Mouse (Mus musculus): Measurements from ENCODE around the gene Cnnm4. TPM values are rescaled to one million over a fixed set of nuclear protein-coding genes. Genes with fewer than 3 reads are reported as not detected.
"Not testable (repeated sequence)": the region's sequence is repeated elsewhere in the genome, so short reads cannot be mapped to it uniquely, and the experiment has no call there.

Cnnm4 gene
- total RNA-seq, 2 experiments from 2014 or later, result 4.1 to 4.3 TPM

DNA sequence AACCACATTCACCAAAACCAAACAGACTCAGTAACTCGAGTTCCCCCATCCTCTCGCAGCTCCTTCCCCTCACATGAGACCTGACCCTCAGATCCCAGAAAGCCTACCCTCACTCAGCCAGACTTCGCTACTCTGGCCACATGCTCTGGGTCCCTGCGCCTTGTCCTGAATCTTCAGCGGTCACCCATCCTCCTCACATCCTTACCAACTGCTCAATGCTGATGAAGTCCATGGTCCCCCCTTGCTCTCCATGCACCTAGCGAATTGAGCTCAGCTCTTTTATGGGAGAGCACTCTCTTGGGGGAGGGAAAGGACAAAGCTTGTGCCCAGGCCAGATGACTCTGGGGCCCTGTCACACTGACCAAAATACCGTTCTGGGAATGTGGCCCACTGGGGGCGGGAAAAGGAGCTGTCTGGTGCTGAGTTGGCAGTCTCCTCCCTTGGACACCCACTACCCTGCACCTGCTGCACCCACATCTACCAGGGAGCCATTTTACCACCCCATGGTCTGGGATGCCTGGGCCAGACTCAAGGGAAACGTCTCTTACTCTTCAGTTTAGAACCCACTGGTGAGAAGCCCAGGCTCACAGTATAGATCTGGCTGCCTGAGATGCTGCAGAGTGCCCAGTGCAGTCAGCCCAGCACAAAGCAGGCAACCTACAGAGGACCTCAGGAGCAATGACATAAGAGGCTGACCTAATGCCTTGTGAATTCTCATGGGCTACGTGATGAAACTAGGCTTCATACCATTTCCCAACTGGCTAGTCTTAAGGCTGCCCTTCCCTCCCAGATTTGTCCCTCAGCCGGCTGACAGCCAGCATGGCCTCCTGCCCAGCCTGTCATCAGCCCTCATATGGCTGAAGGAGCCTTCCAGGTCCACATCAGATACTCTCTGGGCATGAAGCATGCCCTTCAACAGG lies 64.3 kb downstream of the Cnnm4 start:
- intact Hi-C loops (cut with DNase I), result no loop called here
- DNase-seq (ENCODE audit: low spot score), result peak; percentile 31

DNA sequence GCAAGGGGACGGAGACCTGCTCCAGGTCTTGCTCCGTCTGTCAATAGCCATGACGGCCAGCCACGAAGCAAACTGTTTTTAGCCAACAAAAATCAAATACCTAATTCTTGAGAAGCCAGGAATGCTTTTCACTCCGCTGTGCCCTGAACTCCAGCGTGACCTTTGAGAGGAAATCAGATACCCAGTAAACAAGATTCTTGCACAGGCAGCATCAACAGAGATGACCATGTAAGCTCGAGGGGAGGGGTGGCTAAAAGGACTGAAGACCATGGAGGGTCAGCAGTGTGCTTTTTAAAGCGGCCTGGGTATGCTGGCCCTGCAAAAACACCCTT lies 64.9 kb downstream of the Cnnm4 start:
- no peak for DNase-seq (ENCODE audit: low spot score)
- intact Hi-C loops (cut with DNase I), result no loop called here

DNA sequence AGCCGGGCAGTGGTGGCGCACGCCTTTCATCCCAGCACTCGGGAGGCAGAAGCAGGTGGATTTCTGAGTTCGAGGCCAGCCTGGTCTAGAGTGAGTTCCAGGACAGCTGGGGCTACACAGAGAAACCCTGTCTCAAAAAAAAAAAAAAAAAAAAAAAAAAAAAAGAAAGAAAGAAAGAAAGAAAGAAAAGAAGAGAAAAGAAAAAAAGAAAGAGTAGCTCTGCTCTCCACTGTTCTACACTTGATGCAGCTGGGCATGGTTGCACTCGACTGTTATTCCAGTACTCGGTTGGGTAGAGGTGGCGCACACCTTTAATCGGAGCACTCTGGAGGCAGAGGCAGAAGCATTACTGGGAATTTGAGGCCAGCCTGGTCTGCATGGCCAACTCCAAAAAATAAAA lies 65.4 kb downstream of the Cnnm4 start, which contains the start of gene Ankrd23:
Gene Ankrd23 (minus strand): TSS at position 101 of the 400 bp plus-strand sequence.
- DNase-seq (ENCODE audit: low spot score); intact Hi-C loops (cut with DNase I): not testable (repeated sequence)

DNA sequence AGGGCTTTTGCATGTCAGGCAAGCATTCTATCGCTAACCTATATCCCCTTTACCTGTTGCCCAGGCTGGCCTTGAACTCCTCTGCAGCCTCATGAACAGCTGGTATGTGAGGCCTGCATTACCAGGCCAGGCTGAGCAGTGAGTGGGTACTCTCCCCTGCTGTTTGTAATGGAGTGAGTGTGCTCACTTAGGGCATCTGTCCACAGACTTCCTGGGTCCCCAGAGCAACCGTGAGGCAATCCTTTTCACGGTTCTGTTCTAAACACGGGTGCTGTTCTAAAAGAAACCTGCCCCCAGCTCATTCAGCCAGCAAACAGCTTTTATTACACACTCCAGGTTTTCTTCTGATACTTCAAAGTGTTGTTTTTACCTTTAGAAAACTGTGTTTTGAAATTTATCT lies 67.3 kb downstream of the Cnnm4 start:
- intact Hi-C loops (cut with DNase I), result no loop called here
- no peak for DNase-seq (ENCODE audit: low spot score)

DNA sequence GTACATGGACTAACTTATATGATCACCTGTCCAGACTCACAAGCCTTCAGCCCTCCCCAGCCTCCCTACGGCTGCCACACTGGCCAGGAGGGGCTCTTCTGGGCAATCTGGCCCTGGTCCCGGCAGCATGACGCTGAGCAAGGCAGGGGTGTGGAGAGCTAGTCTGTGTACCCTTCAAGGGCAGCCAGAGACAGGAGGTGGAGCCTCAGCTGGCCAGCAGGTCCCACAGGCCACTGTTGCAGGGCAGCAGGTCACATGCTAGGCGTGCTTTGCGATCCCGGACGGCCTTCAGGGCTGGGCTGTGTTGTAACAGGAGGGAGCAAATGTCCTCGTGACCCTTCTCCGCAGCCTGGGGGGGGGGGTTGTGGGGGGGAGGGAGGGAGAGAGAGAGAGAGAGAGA lies 67.8 kb downstream of the Cnnm4 start, which contains the start of gene Gm42417:
Gene Gm42417 (minus strand): TSS at position 244 of the 400 bp plus-strand sequence.
- intact Hi-C loops (cut with DNase I), result no loop called here
- peak; percentile 63 for DNase-seq (ENCODE audit: low spot score)

DNA sequence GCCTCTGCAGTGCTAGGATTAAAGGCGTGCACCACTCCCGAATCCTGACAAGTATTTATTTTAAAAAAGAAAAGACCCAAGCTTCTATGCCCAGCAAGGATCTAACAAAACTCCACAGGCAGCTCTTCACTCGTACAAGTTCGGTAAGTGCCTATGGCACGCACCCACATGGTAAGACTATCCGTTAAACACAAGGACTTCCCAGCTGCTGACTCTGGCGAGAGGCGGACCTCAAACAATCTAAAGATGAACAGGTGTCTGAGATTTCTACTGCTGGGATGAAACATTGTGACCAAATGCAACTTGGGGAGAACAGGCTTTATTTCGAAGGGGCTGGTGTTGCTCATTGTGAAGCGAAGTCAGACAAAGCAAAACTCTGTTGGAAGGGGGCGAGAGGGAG lies 68.7 kb downstream of the Cnnm4 start:
- no peak for DNase-seq (ENCODE audit: low spot score)
- intact Hi-C loops (cut with DNase I), result no loop called here

DNA sequence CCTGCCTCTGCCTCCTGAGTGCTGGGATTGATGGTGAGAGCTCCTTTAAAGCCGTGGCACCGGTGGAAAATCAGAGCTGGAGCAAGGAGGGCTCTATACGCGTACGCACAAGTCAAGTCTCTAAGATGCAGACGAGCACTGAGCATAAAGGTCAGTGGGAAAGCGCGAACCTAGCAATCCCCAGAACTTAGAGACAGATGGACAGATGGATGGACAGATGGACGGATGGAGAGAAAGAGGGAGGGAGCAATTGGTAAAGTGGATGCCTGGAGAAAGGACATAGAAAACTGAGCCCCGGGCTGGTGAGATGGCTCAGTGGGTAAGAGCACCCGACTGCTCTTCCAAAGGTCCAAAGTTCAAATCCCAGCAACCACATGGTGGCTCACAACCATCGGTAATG lies 69.4 kb downstream of the Cnnm4 start:
- intact Hi-C loops (cut with DNase I), result no loop called here
- DNase-seq (ENCODE audit: low spot score), result no peak

DNA sequence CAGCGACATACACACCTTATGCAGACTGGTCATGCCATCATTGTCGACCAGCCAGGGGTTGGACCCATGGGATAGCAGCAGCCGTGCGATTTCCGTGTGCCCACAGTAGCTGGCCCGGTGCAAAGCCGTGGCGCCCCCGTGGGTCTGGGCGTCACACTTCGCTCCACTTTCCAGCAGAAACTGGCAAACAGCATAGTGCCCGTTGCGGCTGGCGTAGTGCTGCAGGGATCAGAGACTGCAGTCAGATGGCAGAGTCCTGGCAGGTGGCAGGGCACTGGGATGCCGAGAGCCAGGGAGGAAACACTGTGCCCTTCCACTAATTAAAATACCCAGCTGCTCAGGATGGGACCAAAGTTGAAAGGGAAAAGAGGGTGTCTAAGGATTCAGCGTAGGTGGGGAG lies 70.4 kb downstream of the Cnnm4 start:
- no peak for DNase-seq (ENCODE audit: low spot score)
- intact Hi-C loops (cut with DNase I), result no loop called here

DNA sequence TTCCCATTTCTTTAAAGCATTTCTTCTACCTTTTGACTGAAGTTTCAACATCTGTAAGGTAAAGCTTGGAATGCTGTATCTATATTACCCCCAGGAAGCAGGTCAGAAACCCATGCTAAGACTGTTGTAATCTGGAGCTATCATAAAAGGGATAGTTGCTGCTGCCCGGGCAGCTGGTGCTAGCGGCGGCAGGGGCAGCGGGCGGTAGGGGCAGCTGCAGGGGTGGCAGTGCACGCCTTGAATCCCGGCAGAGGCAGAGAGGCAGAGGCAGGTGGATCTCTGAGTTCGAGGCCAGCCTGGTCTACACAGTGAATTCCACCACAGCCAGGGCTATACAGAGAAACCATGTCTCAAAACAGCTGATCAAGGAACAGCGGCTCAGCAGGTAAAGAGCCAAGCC lies 71.5 kb downstream of the Cnnm4 start:
- no peak for DNase-seq (ENCODE audit: low spot score)
- intact Hi-C loops (cut with DNase I), result no loop called here

DNA sequence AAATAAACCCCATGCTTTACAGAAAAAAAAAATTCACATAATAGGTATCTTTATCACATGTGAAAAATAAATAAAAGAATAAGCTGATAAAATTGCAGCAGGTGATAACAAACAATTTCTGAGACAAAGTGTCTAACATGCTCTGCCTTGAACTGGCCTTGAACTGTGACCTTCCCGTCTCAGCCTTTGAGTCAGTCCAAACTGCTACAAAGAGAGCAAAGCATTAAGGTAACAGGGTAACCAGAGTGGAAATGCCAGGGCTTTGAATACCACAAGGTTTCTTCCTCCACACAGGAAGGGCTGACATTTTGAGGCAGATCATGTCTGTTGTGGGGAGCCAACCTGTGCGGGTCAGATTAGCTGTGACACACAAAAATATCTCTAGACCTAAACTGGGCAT lies 74.0 kb downstream of the Cnnm4 start:
- intact Hi-C loops (cut with DNase I), result loop anchor here (2.0 kb wide), 1 partner anchor 31 kb away; no protein-coding TSS in a partner anchor
- no peak for DNase-seq (ENCODE audit: low spot score)

DNA sequence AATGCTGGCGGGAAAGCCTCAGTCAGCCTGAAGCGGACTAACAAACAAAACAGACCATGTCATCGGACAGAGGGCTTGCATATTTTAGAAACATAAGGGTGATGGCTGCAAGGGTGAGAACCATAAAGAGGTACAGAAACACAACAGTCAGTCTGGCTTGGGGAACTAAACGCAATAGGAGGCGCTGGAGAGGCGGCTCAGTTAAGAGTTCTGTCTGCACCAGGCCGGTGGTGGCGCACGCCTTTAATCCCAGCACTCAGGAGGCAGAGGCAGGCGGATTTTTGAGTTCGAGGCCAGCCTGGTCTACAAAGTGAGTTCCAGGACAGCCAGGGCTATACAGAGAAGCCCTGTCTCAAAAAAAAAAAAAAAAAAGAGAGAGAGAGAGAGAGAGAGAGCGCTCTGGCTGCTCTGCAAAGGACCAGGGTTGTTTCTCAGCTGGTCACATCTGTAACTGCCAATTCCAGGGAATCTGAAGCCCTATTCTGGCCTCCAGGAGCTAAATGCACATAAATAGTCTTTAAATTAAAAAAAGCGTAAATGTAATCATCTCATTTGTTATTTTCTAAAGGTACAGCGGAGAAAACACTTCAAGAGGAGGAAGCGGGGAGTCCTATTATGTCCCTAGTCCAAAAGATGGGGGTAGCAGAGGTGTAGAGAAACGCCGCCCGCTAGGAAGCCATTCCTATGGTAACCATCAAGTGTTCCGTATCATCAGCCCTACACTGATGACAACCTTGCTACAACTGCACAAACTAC lies 74.6 kb downstream of the Cnnm4 start:
- intact Hi-C loops (cut with DNase I), result loop anchor here (2.0 kb wide), 2 partner anchors 31 to 119 kb away; no protein-coding TSS in a partner anchor
- no peak for DNase-seq (ENCODE audit: low spot score)

DNA sequence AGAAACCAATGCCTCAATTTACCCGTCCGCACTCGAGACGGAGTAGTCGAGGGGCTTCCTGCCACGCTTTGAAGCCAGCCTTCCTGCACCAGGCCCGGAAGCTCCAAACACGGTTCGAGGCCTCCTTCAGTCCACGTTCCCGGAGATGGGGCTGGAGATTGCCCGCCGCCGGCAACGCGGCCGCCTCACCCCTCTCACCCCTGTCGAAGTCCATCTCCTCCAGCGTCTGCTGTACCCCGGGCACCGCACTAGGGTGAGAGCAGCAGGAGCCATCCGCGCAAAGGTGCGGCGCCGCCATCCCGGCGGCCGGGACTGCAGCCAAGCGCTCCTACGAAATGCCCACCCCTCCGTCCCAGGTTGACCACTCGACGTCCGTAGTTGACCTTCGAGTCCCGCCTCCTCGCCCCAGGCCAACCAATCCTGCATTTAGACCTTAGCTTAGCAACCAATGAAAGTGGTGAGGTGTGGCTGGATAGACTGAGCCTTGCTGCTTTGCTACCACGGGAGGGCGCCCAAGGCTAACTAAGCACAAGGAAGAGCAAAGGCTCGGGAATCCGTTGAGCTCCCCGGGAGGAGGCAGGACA lies 75.6 kb downstream of the Cnnm4 start, which contains the start of gene Ankrd39:
Gene Ankrd39 (minus strand): TSS at position 558 of the 584 bp plus-strand sequence.
- intact Hi-C loops (cut with DNase I), result loop anchor here (1.0 to 2.0 kb wide), 2 partner anchors 88 to 118 kb away; no protein-coding TSS in a partner anchor

DNA sequence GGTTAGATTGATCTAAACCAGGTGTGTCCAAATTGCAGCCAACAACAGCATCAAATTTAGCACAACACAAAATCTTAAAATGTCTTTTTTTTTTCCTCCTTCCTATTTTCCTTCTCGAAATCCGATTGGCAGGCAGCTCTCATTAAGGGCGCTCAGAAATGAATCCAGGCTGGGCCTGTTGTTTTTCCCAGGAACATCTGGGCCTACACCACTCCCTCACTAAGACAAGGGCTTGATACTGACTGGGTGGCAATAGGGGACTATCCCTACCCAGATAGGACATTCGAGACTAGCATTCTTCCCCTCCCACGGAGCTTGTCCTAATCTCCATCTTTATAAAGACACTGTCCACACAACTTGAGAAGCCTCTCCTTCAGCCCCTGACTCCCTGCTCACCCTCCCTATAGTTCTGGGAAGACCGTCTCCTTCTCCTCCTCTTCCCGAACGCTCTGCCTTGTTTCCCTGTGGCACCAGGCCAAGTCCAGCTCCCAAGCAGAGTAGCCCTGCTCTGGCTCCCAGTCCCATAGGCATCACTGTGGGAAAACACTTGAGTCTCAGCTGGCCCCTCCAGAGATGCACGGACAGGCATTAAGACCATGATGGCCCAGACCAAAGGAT lies 76.7 kb downstream of the Cnnm4 start:
- DNase-seq (ENCODE audit: low spot score), result no peak
- intact Hi-C loops (cut with DNase I), result loop anchor here (1.0 to 2.0 kb wide), 3 partner anchors 87 to 137 kb away; no protein-coding TSS in a partner anchor

More for the DNA sequence above, 75.6 kb downstream of the Cnnm4 start, which contains the start of gene Ankrd39:
- DNase-seq (ENCODE audit: low spot score), result peak; percentile 97

DNA sequence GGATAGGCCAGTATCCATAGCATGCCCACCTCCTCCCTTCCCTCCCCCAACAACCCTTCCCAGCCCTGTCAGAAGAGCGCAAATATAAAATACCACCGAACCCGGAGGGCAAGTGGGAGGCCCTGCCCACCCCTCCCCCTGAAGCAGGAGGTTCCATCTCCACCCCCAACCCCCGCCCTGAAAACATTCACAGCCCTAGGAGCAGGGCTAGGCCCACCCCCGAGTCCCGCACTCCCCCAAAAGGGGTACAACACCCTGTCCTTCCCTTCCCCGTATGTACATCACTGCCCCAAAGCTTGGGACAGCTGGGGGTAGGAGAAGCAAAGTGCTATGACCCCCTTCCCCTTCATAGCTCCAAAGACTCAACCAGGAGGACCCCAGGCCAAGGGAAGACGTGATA lies 77.4 kb downstream of the Cnnm4 start:
- intact Hi-C loops (cut with DNase I), result loop anchor here (2.0 kb wide), 1 partner anchor 136 kb away; no protein-coding TSS in a partner anchor

DNA sequence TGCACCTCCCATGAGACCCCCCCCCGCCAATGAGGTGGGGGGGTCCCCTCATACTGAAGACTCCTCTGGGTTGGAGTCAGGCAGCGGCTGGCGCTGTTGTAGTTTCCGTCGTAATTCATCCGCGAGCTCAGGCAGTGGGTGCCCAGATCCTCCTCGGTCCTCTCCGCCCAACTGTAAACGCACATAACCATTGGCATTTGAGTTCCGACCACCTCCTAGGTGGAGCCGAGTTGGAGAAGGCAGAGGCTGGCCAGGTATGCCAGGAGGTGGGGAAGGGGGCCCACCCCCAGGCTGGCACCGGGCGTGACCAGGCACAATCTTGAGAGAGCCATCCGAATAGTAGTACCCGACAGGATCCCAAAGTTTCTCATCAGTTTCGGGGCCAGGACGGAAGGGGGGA lies 78.1 kb downstream of the Cnnm4 start:
- no peak for DNase-seq (ENCODE audit: low spot score)
- intact Hi-C loops (cut with DNase I), result loop anchor here (2.0 kb wide), 1 partner anchor 135 kb away; no protein-coding TSS in a partner anchor

More for the DNA sequence above, 77.4 kb downstream of the Cnnm4 start:
- no peak for DNase-seq (ENCODE audit: low spot score)

DNA sequence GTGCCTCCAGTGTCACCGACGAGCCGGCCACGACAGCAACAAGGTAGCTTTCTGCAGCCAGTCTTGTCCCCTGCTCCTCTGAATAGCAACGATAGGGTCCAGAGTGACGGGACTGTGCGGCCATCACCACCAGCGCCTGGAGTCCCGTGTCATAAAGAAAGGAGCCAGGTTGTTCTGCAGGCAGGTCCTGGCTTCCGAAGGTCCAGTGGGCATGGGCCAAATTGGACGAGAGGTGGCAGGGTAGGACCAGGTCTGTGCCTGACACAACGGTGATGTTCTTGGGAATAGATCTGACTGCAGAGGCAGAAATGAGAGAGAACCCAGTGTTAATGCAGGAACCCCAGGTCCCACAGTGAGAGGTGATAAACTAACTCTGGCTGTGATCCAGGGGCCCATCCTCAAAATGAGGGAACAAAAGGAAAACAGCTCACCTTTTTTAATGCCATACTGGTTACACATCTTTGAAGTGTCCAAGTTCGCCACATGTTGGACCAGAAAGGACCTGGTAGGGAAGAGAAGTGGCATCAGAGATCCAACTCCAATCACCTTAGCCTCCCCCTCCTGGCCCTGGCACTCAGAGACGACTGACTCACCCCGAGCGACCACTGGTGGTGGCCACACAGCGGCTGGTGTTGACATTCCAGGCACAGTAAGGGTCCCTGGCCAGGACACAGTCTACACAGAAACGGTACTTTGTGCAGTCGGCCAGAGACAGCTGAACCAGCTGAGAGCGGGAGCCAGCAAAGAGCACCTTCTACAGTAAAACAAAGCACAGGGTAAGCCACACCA lies 78.8 kb downstream of the Cnnm4 start:
- intact Hi-C loops (cut with DNase I), result no loop called here
- no peak for DNase-seq (ENCODE audit: low spot score)

DNA sequence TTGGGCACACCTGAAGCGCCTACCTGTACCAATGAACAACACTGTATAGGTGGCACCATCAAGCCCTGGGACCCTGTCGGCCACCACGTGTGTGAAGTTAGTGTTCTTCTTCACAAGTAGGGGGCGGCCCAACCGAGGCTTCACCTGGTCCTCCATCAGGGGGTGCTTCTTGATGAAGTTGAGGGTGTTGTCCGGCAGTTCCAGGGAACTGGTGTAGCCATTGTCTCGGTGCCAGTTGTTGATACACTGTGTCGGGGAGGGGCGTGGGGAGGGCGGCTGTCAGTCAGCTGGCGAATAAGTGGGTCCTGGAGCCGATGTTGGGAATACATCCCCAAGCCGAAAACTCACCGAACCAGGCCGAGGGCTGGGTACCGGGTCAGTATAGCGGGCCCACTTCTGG lies 80.5 kb downstream of the Cnnm4 start:
- intact Hi-C loops (cut with DNase I), result no loop called here
- DNase-seq (ENCODE audit: low spot score), result no peak

DNA sequence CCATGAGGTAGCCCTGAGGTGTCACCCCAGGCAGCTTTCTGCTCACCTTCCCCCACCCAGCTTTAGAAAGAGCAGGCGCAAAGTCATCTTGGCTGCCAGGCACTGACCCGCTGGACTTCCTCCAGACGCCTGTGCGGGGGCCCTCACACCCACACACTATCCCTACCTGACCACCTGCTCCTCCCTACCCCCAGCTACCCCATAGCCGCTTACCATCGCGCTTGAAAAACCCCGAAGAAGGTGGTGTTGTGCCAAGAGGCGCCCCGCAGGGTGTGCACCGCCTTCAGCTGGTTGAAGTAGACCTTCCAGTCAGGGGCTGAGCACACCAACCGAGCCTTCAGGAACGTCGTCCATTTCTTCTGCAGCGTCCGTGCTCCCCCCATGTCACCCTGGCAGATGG lies 81.1 kb downstream of the Cnnm4 start:
- DNase-seq (ENCODE audit: low spot score), result no peak
- intact Hi-C loops (cut with DNase I), result no loop called here
